Mouse (Mus musculus) olfactory bulb, adult 2 months (tissue): ENCODE measurements around the gene Epb41. TPM values are rescaled to one million over a fixed set of nuclear protein-coding genes. Genes with fewer than 3 reads are reported as not detected.

Experiments
- H3K27ac ChIP-seq: fragments of 200-500 bp; 2 replicates; pipeline ENCODE4 v1.5.1; 2012; ENCODE audit warnings: low read depth, low read length; ENCODE audit not compliant: insufficient read depth
- H3K4me1 ChIP-seq: fragments of 200-500 bp; 2 replicates; pipeline ENCODE4 v1.6.1; 2012; ENCODE audit warnings: low read length; ENCODE audit not compliant: control insufficient read depth, insufficient read depth
- H3K4me3 ChIP-seq: fragments of 200-500 bp; 2 replicates; pipeline ENCODE4 v1.5.1; 2012; ENCODE audit warnings: mild to moderate bottlenecking, low read depth, low read length, moderate library complexity; ENCODE audit not compliant: insufficient read depth
- CTCF ChIP-seq: fragments of 200-500 bp; IDR thresholded peaks from 2 replicates; pipeline ENCODE4 v1.5.1; 2012; ENCODE audit warnings: low read depth, mild to moderate bottlenecking, low read length, moderate library complexity; ENCODE audit not compliant: insufficient read depth
- POLR2A ChIP-seq: fragments of 200-500 bp; IDR thresholded peaks from 2 replicates; pipeline ENCODE4 v1.6.1; 2012; ENCODE audit warnings: mild to moderate bottlenecking, low read depth, low read length, moderate library complexity; ENCODE audit not compliant: insufficient read depth
- WGBS: fragments of 180-500 bp; shearing (Covaris S2); methylation state at CpG from one replicate; pipeline ENCODE4 v1.1.7; 2018; 5-methylcytosine and 5-hydroxymethylcytosine counted together
- polyA plus RNA-seq: library from polyadenylated mRNA; stranded (reverse); fragments of >200 nt; gene quantifications from 2 replicates; pipeline ENCODE4 v1.2.4, GENCODE M21; 2012; ENCODE audit warnings: low replicate concordance; ENCODE audit not compliant: missing spikeins, insufficient read depth, insufficient read length

The Epb41 gene
- polyA plus RNA-seq, 1 experiment = 382 TPM

DNA sequence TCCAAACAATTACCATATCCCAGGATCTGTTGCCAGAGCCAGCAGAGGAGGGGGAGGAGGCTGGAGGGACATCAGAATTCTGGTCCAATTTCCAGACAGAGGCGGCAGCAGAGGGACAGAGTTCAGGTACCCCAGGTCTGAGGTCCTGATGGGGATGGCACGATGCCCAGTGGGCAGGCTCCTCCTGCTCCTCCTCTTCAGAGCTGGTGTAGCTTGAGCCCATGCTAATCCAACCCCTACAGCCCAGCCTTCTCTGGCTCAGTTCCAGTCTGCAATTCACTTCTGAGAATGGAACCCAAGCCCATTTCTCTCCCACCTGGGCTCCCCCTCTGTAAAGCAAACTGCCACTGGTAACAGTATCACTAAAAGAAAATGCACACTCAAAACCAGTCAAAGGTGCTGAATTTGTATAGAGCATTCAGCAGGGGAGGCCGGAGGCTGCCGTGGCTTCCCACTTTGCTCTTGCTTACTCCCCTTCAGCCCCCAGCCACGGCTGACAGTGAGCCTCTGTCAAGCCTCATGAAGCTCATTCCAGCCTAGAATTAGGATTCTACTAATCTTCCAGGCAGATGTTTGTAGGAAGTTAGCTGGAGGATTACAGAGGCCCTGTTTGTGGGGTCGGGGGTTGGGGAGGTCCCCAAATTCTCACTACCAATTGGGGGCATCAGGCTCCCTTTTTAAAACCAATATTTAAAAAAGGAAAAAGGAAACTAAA lies 150.9 kb downstream of the Epb41 start:
- no peak overlapping the region for H3K27ac ChIP-seq
- 52% methylated on average over 6 of the region's 6 CpGs for WGBS
- TF ChIP-seq POLR2A = no peak
- no peak for TF ChIP-seq CTCF
- no peak overlapping the region for H3K4me3 ChIP-seq
- peaks cover 25% of the 10 kb centered on the region for H3K4me1 ChIP-seq

DNA sequence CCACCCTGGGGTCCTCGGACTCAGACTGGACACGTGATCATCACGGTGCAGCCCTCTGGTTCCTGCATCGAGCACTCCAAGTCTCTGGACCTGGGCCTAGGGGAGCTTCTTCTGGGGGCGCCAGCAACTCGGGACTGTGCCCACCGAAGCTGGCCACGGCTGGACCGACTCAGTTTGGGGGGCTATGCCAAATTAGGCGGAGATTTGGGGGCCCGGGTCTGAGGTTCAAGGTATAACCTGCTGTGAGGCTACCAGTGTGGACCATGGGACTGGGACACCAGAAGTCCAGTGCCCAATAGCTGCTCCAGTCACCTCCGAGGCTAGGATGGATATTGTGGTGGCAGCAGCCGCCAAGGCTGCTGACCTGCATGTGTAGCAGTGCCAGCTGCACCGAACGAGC lies 152.7 kb downstream of the Epb41 start:
- Histone ChIP-seq H3K27ac (no peak overlapping the region), H3K4me3 (no peak overlapping the region)
- WGBS = 65% methylated on average over 15 of the region's 15 CpGs

DNA sequence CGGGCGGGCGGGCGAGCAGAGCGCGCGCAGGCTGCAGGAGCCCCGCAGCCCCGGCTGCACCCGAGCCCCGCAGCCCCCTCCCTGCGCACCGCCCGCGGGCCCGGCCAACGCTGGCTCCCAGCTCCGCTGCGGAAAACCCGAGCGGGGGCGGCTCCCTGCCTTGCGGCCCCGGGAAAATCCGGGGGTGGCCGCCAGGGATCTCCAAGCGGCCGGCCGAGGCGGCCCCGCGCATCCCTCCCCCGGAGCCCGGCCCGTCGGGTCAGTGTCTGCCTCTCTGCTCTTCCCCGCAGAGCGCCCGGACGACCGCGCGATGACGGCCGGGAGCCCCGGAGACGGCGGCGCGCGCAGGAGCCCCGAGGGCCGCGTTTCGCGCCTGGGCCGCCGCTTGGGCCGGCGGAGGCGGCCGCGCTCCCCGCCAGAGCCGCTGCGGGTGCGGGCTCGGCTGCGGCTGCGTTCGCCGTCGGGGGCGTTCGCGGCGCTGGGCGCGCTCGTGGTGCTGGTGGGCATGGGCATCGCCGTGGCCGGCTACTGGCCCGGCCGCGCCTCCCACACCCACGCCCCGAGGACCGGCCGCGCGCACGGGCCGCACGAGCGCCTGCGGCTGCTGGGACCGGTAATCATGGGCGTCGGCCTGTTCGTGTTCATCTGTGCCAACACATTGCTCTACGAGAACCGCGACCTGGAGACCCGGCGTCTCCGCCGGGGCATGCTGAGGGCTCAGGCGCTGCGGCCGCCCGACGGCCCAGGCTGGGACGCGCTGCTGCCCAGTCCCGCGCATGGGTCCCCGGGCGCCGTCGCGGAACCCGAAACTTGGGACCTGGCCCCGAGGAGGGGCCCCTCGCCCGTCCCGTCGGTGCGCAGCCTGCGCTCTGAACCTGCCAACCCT lies 153.4 kb downstream of the Epb41 start, which contains the start of gene Tmem200b:
Tmem200b (plus strand) TSS at position 311 of the 886 bp plus-strand sequence.
- WGBS = 4% methylated on average over 130 of the region's 130 CpGs
- H3K4me3 ChIP-seq = peak within 1 kb of the TSS; percentile 39
- no peak for TF ChIP-seq POLR2A
- no peak for TF ChIP-seq CTCF
- peaks cover 25% of the 10 kb centered on the region for H3K4me1 ChIP-seq
- H3K27ac ChIP-seq = no peak within 1 kb of the TSS

More for the DNA sequence above, 152.7 kb downstream of the Epb41 start:
- H3K4me1 ChIP-seq = peaks cover 25% of the 10 kb centered on the region
- TF ChIP-seq CTCF = no peak
- no peak for TF ChIP-seq POLR2A

DNA sequence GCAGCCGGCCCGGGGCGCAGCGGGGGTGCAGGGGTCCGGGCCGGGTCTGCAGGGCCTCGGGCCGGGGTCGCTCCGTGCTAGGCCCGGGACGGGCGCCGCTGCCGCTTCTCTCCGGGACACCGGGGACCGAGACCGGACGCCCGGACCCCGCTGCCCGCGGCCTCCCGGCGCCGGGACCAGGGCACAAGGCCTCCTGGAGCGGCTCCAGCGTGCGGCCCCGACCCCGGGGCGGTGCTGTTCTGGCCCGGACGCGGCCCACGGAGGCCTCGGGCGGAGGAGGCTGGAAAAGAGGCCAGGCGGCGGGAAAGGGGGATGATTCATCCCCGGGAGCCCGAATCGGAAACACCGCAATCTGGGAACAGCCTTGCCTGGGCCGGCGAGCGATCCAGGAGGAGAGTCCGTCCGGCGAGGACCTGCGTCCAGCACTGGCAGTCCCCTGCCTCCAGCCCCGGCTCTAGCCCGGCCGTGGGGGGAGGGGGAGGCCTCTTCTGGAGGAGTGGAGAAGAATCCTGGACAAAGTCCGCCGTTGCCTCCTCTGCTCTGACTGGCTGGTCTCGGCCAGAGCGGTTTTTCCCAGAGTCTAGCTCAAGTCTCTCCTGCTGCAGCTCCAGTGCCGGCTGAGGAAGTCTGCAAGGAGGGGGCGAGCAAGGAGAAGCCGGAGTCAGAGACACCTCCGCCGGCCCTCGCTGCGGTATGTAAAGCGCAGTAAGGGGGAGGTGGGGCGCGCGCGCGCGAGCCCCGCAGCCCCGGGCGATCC lies 154.3 kb downstream of the Epb41 start:
- TF ChIP-seq CTCF (no peak), POLR2A (no peak)
- 3% methylated on average over 75 of the region's 76 CpGs for WGBS
- Histone ChIP-seq H3K4me3 (peak overlapping the region; percentile 39), H3K4me1 (peaks cover 29% of the 10 kb centered on the region), H3K27ac (no peak overlapping the region)

DNA sequence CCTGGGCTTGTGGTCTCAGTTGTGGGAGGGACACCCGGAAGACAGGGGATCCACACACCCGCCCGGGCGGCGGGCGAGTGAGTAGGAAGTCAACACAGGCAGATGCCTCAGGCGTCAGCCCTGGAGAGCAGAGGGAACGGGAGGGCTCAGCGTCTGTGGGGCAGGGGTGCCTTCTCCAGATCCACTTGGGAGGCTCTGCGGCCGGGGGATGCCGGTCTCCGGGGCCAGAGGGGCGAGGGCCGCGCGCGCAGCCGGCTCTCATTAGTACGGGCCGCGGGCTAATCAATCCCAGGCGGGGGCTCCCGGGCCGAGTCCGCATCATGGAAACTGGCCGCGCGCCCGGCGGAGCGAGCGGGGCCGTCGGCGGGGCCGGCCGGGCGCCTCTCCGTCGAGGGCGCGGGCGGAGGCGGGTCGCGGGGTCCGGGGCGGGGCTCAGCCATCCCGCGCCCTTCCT lies 155.0 kb downstream of the Epb41 start:
- peak overlapping the region; percentile 39; the same call in 1 of the 2 replicates for H3K4me3 ChIP-seq

DNA sequence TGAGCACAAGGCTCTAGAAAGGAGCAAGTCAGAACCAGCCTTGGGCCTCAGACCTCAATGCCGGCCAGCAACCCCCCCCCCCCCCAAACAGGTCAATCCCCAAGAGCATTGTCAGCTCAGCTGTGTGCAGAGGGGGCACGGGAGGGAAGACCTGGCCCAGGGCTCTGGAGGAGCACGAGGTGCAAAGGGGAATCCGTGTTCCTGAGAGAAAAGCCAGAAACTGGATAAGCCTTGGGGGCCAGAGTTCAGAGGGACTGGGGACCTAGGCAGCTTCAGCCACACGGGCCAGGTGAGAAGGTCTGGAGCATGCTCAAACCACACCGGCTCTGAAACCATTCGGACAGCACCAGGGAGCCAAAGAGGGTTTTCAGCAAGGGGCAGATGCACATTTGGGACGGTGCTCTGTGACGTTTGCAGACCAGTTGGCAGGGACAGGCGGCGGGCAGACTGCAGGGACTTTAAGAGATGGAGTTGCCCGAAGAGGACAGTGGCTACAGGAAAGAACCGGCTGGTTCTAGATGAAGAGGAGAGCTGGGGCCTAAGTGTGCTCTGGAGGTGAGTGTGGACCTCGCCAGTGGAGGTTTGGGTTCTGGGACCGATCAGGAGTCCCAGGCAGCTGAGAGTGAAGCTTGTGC lies 155.5 kb downstream of the Epb41 start:
- H3K4me1 ChIP-seq = peaks cover 31% of the 10 kb centered on the region
- WGBS = 63% methylated on average over 15 of the region's 15 CpGs
- TF ChIP-seq CTCF = no peak
- no peak for TF ChIP-seq POLR2A
- no peak overlapping the region for H3K27ac ChIP-seq
- H3K4me3 ChIP-seq = no peak overlapping the region

More for the DNA sequence above, 155.0 kb downstream of the Epb41 start:
- WGBS = 22% methylated on average over 51 of the region's 51 CpGs
- TF ChIP-seq CTCF = no peak
- TF ChIP-seq POLR2A = no peak
- H3K4me1 ChIP-seq = peaks cover 30% of the 10 kb centered on the region
- H3K27ac ChIP-seq = no peak overlapping the region

DNA sequence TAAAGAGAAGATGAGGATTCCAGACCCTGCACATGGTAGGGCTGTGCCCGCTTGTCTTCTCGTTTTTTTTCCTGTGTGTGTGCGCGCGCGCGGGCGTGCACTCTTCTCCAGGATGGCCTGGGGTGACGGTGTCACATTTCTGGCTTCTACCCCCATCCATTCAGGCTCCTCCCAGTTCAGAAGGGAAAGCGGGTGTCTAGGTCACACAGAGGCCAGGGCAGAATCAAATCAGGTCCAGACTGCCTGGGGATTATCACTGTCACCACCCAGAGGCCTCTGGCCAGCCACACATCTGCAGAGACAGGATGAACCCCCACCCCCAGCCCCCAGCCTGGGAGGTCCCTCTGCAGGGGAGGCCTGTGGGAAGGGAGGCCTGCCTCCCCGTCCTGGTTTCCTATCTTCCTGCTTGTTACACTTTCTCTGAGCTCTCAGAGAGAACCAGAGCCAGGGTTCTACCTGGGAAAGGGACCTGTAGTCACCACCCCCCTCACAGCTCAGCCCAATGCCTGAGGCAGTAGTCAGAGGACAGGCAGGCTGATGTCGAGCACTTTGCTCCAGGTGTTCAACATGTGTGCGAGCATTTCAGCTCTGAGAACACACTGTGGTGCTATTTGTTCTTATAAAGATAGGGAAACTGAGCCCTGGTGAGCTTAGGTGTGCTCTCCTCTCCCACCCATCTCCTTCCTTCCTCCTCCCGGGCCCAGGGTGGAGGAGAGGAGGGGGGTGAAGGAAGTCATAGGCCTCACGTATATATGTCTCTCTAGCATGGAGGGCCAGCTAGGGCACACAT lies 156.2 kb downstream of the Epb41 start:
- 64% methylated on average over 15 of the region's 15 CpGs for WGBS
- Histone ChIP-seq H3K27ac (no peak overlapping the region), H3K4me1 (peaks cover 29% of the 10 kb centered on the region), H3K4me3 (no peak overlapping the region)
- no peak for TF ChIP-seq POLR2A
- TF ChIP-seq CTCF = no peak

DNA sequence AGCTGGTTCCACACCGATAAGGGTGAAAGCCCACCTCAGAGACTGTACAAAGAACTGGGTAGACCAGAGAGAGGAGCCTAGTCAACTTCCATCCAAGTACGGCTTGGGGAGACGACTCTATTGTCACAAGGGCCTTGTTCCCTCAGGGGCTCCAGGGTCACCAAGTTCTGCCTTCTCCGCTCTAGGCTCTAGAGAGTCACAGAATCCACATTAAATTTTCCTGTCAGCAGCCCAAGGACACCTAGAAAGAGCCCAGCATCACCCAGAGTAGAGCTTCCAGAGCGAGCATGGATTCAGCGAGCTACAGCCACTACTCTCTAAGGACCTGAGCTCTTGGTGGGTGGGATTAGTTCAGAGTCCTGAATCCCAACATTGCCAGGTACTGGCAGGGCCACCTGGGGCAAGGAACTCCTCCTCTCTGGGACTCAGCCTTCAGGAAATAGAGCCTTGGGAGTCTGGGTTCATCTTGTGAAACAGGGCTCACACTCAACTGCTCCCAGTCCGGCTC lies 157.0 kb downstream of the Epb41 start:
- H3K4me3 ChIP-seq = no peak overlapping the region

More for the DNA sequence above, 157.0 kb downstream of the Epb41 start:
- Histone ChIP-seq H3K4me1 (peaks cover 29% of the 10 kb centered on the region), H3K27ac (no peak overlapping the region)
- TF ChIP-seq POLR2A (no peak), CTCF (no peak)
- WGBS = 94% methylated on average over 7 of the region's 7 CpGs
